Mouse (Mus musculus): ENCODE results near the gene Pard3b. TPM values are rescaled to one million over a fixed set of nuclear protein-coding genes. Genes with fewer than 3 reads are reported as not detected.

The Pard3b gene
- polyA plus RNA-seq, 1 experiment from 2014 or later, result 8.8 TPM

- no peak overlapping the region for H3K4me2 ChIP-seq
- no peak overlapping the region for H3K9ac ChIP-seq (ENCODE audit: low read length)
- no peaks in the 10 kb centered on the region for H3K4me1 ChIP-seq (ENCODE audit: control insufficient read depth, insufficient read depth, low read length)
- 71% methylated on average over 1 of the region's 1 CpGs for WGBS
- H3K27me3 ChIP-seq (ENCODE audit: control insufficient read depth, insufficient read depth, low read length), result no peaks in the 10 kb centered on the region
- no peak for ATAC-seq (ENCODE audit: low FRiP score)
- H3K36me3 ChIP-seq (ENCODE audit: control insufficient read depth, insufficient read depth, low read length), result no peaks in the 10 kb centered on the region
- no peak overlapping the region for H3K27ac ChIP-seq (ENCODE audit: low read depth, low read length)
- DNase-seq (ENCODE audit: low spot score, missing footprints), result no peak
- no peak overlapping the region for H3K4me3 ChIP-seq (ENCODE audit: low read depth, low read length)
- H3K9me3 ChIP-seq (ENCODE audit: control insufficient read depth, low read length), result no peaks in the 10 kb centered on the region
Measured at GRCm38 (mm10) chr1:62155970-62156369, 517.3 kb downstream of the Pard3b start.

DNA sequence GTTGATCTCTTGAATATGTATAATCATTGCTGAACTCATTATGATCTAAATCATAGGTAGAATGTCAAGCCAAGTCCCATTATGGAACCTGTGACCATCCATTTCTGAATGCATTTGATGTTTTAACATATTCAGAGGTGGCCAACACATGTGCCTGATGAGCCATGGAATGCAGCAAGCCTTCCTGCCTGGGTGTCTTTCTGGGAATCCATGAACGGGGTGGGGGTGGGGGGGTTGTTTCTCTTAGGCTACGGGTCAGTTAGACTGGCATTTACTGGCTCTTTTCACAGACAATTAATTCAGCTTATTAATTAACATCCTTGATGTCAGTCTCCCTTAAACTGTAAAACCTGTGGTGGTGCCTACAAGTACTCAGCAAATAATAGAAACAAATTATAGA is 521.0 kb downstream of the Pard3b start:
- WGBS, result 85% methylated on average over 2 of the region's 2 CpGs
- Histone ChIP-seq H3K9ac (ENCODE audit: low read length) (no peak overlapping the region), H3K27ac (ENCODE audit: low read depth, low read length) (no peak overlapping the region), H3K4me1 (ENCODE audit: control insufficient read depth, insufficient read depth, low read length) (no peaks in the 10 kb centered on the region), H3K27me3 (ENCODE audit: control insufficient read depth, insufficient read depth, low read length) (no peaks in the 10 kb centered on the region), H3K4me2 (no peak overlapping the region), H3K36me3 (ENCODE audit: control insufficient read depth, insufficient read depth, low read length) (no peaks in the 10 kb centered on the region), H3K4me3 (ENCODE audit: low read depth, low read length) (no peak overlapping the region), H3K9me3 (ENCODE audit: control insufficient read depth, low read length) (no peaks in the 10 kb centered on the region)
- ATAC-seq (ENCODE audit: low FRiP score), result no peak
- DNase-seq (ENCODE audit: low spot score, missing footprints), result no peak

DNA sequence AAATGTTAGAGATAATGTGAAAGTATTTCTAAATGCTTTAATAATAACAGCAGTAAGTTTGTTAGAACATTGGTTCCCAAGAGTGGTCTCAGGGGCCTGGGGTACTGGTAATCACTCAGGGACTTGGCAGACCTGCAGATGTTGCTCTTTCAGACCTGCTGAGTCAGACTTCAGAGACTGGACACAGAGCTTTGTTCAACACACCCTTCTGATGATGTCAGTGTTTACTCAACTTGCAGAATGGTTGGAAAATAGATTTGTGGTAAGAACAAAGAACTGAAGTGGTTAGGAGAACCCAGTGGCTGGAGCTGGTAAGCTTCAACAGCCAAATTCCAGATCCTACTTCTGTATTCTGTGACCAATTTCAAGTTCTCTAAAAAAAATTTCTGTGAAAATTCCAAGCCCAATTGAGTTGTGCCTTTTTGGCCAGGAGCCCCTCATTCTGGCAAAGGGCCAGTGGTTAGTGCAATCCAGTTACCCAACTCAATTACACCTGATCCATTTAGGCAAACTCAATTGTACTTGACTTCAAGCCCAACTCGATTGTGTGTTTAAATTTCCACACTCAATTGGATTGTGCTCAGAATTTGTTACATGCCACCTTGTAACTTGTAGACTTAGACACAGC is 536.5 kb downstream of the Pard3b start:
- ATAC-seq (ENCODE audit: low FRiP score), result no peak
- DNase-seq (ENCODE audit: low spot score, missing footprints), result no peak
- no peak overlapping the region for H3K4me2 ChIP-seq
- H3K4me1 ChIP-seq (ENCODE audit: control insufficient read depth, insufficient read depth, low read length), result no peaks in the 10 kb centered on the region
- no peaks in the 10 kb centered on the region for H3K36me3 ChIP-seq (ENCODE audit: control insufficient read depth, insufficient read depth, low read length)
- no peaks in the 10 kb centered on the region for H3K9me3 ChIP-seq (ENCODE audit: control insufficient read depth, low read length)
- WGBS, result 95% methylated on average over 1 of the region's 1 CpGs
- no peaks in the 10 kb centered on the region for H3K27me3 ChIP-seq (ENCODE audit: control insufficient read depth, insufficient read depth, low read length)
- no peak overlapping the region for H3K27ac ChIP-seq (ENCODE audit: low read depth, low read length)
- no peak overlapping the region for H3K4me3 ChIP-seq (ENCODE audit: low read depth, low read length)
- no peak overlapping the region for H3K9ac ChIP-seq (ENCODE audit: low read length)

GRCm38 (mm10) chr1:62181638-62182037 is 543.0 kb downstream of the Pard3b start:
- no peaks in the 10 kb centered on the region for H3K36me3 ChIP-seq (ENCODE audit: control insufficient read depth, insufficient read depth, low read length)
- ATAC-seq (ENCODE audit: low FRiP score) (peak; percentile 38; the same call in 1 of the 2 replicates), DNase-seq (ENCODE audit: low spot score, missing footprints) (no peak)
- WGBS, result 3% methylated on average over 5 of the region's 5 CpGs
- no peak overlapping the region for H3K4me2 ChIP-seq
- 0 out of 2 replicates have a peak overlapping the region, but pooled peaks have one; percentile 30 for H3K27ac ChIP-seq (ENCODE audit: low read depth, low read length)
- H3K27me3 ChIP-seq (ENCODE audit: control insufficient read depth, insufficient read depth, low read length), result no peaks in the 10 kb centered on the region
- H3K9ac ChIP-seq (ENCODE audit: low read length), result no peak overlapping the region
- H3K4me1 ChIP-seq (ENCODE audit: control insufficient read depth, insufficient read depth, low read length), result peaks cover 9% of the 10 kb centered on the region
- no peak overlapping the region for H3K4me3 ChIP-seq (ENCODE audit: low read depth, low read length)
- H3K9me3 ChIP-seq (ENCODE audit: control insufficient read depth, low read length), result no peaks in the 10 kb centered on the region

DNA sequence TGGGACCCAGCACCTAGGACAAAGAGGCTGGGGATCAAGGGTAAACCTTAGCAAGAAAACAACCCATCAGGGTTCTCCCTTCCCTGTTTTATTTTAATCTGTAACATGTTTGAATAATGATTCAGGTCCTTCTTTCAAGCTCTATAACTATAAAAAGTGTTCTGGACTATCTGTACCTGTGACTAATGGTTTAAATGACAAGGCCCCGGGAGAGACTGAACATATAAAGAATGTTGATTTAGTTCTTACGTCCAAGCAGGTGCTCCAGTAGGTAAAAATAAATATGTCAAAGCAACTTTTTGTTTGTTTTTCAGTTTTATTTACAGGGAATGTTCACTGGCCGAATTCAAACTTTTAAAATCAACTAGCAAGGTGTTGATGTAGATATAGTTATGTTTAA is 544.0 kb downstream of the Pard3b start:
- Histone ChIP-seq H3K9me3 (ENCODE audit: control insufficient read depth, low read length) (no peaks in the 10 kb centered on the region), H3K4me1 (ENCODE audit: control insufficient read depth, insufficient read depth, low read length) (peaks cover 9% of the 10 kb centered on the region), H3K4me3 (ENCODE audit: low read depth, low read length) (no peak overlapping the region), H3K27me3 (ENCODE audit: control insufficient read depth, insufficient read depth, low read length) (no peaks in the 10 kb centered on the region), H3K36me3 (ENCODE audit: control insufficient read depth, insufficient read depth, low read length) (no peaks in the 10 kb centered on the region), H3K9ac (ENCODE audit: low read length) (no peak overlapping the region), H3K4me2 (no peak overlapping the region), H3K27ac (ENCODE audit: low read depth, low read length) (no peak overlapping the region)
- WGBS, result 84% methylated on average over 3 of the region's 3 CpGs
- no peak for DNase-seq (ENCODE audit: low spot score, missing footprints)
- no peak for ATAC-seq (ENCODE audit: low FRiP score)

GRCm38 (mm10) chr1:62190786-62191185 is 552.2 kb downstream of the Pard3b start:
- no peak overlapping the region for H3K27ac ChIP-seq (ENCODE audit: low read depth, low read length)
- H3K4me1 ChIP-seq (ENCODE audit: control insufficient read depth, insufficient read depth, low read length), result no peaks in the 10 kb centered on the region
- no peak overlapping the region for H3K9ac ChIP-seq (ENCODE audit: low read length)
- no peaks in the 10 kb centered on the region for H3K9me3 ChIP-seq (ENCODE audit: control insufficient read depth, low read length)
- H3K36me3 ChIP-seq (ENCODE audit: control insufficient read depth, insufficient read depth, low read length), result no peaks in the 10 kb centered on the region
- H3K27me3 ChIP-seq (ENCODE audit: control insufficient read depth, insufficient read depth, low read length), result no peaks in the 10 kb centered on the region
- no peak overlapping the region for H3K4me2 ChIP-seq
- H3K4me3 ChIP-seq (ENCODE audit: low read depth, low read length), result no peak overlapping the region
- DNase-seq (ENCODE audit: low spot score, missing footprints) (no peak), ATAC-seq (ENCODE audit: low FRiP score) (no peak)
- 50% methylated on average over 1 of the region's 1 CpGs for WGBS

GRCm38 (mm10) chr1:62197515-62197914 is 558.9 kb downstream of the Pard3b start:
- DNase-seq (ENCODE audit: low spot score, missing footprints), result no peak
- Histone ChIP-seq H3K27ac (ENCODE audit: low read depth, low read length) (no peak overlapping the region), H3K27me3 (ENCODE audit: control insufficient read depth, insufficient read depth, low read length) (no peaks in the 10 kb centered on the region), H3K9me3 (ENCODE audit: control insufficient read depth, low read length) (no peaks in the 10 kb centered on the region), H3K4me2 (no peak overlapping the region), H3K4me3 (ENCODE audit: low read depth, low read length) (no peak overlapping the region), H3K36me3 (ENCODE audit: control insufficient read depth, insufficient read depth, low read length) (no peaks in the 10 kb centered on the region), H3K9ac (ENCODE audit: low read length) (no peak overlapping the region), H3K4me1 (ENCODE audit: control insufficient read depth, insufficient read depth, low read length) (no peaks in the 10 kb centered on the region)
- ATAC-seq (ENCODE audit: low FRiP score), result no peak; the same call in 1 of the 2 replicates
- WGBS, result 65% methylated on average over 8 of the region's 8 CpGs

- no peak for DNase-seq (ENCODE audit: low spot score, missing footprints)
- no peak for ATAC-seq (ENCODE audit: low FRiP score)
- no peaks in the 10 kb centered on the region for H3K4me1 ChIP-seq (ENCODE audit: control insufficient read depth, insufficient read depth, low read length)
- no peaks in the 10 kb centered on the region for H3K36me3 ChIP-seq (ENCODE audit: control insufficient read depth, insufficient read depth, low read length)
- no peaks in the 10 kb centered on the region for H3K9me3 ChIP-seq (ENCODE audit: control insufficient read depth, low read length)
- H3K27me3 ChIP-seq (ENCODE audit: control insufficient read depth, insufficient read depth, low read length), result no peaks in the 10 kb centered on the region
- H3K4me2 ChIP-seq, result no peak overlapping the region
- H3K27ac ChIP-seq (ENCODE audit: low read depth, low read length), result no peak overlapping the region
- 82% methylated on average over 1 of the region's 1 CpGs for WGBS
- H3K4me3 ChIP-seq (ENCODE audit: low read depth, low read length), result no peak overlapping the region
- H3K9ac ChIP-seq (ENCODE audit: low read length), result no peak overlapping the region
Measured at GRCm38 (mm10) chr1:62200919-62201318, 562.3 kb downstream of the Pard3b start.

DNA sequence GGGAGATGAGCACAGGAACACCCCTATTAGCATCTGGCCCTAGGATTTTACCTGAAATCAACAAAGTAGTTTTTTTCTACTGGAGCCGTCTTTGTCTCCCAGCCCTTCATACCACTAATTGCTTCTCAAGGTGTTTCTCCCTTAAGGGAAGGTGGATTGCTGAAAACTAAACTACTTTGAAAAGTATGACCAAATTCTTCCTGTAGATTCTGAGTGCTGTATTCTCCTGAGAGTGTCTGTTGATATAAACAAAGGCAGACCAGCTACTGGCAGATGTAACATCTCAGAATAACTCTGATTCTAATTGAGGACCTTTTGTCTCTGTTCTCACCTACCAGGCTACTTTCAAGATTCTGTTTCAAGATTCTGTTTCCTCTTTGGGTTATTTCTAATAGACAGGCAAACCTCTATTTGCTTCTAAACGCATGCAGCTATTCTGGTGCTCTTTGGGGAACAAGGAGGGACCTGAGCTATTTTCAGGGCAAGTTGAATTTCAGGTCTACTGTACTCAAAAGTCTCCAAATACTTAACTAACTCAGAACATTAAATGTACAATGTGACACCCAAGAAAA is 563.1 kb downstream of the Pard3b start:
- no peak for ATAC-seq (ENCODE audit: low FRiP score)
- H3K36me3 ChIP-seq (ENCODE audit: control insufficient read depth, insufficient read depth, low read length), result no peaks in the 10 kb centered on the region
- H3K9me3 ChIP-seq (ENCODE audit: control insufficient read depth, low read length), result no peaks in the 10 kb centered on the region
- no peak overlapping the region for H3K4me2 ChIP-seq
- 73% methylated on average over 2 of the region's 2 CpGs for WGBS
- no peak for DNase-seq (ENCODE audit: low spot score, missing footprints)
- H3K27ac ChIP-seq (ENCODE audit: low read depth, low read length), result no peak overlapping the region
- no peak overlapping the region for H3K4me3 ChIP-seq (ENCODE audit: low read depth, low read length)
- no peaks in the 10 kb centered on the region for H3K4me1 ChIP-seq (ENCODE audit: control insufficient read depth, insufficient read depth, low read length)
- H3K9ac ChIP-seq (ENCODE audit: low read length), result no peak overlapping the region
- no peaks in the 10 kb centered on the region for H3K27me3 ChIP-seq (ENCODE audit: control insufficient read depth, insufficient read depth, low read length)

Measured in midbrain, embryonic 11.5 days (tissue).